Mouse (Mus musculus) intestine, embryonic 14.5 days (tissue): ENCODE data around the gene Ubash3a. TPM values are rescaled to one million over a fixed set of nuclear protein-coding genes. Genes with fewer than 3 reads are reported as not detected.
"Not testable (repeated sequence)": the region's sequence is repeated elsewhere in the genome, so short reads cannot be mapped to it uniquely, and the experiment has no call there.

Experiments used
- ATAC-seq: fragments of 200-750 bp; cut with Nextera tagmentation; replicated peaks from 2 replicates; pipeline ENCODE4 v1.8.0; 2017; ENCODE audit warnings: low read depth, moderate number of reproducible peaks, moderate TSS enrichment, moderate library complexity; ENCODE audit not compliant: low FRiP score, low TSS enrichment
- DNase-seq: peaks from one replicate; pipeline ENCODE4 v3.0.0-alpha.2; 2018; ENCODE audit warnings: low spot score
- H3K27ac ChIP-seq: fragments of 300-500 bp; sonication (generic); 2 replicates; pipeline ENCODE4 v1.5.1; 2014; ENCODE audit warnings: low read depth, mild to moderate bottlenecking, control low read depth
- H3K27me3 ChIP-seq: fragments of 300-500 bp; sonication (generic); replicated peaks from 2 replicates; pipeline ENCODE4 v1.6.1; 2014; ENCODE audit warnings: low read length, control low read depth; ENCODE audit not compliant: control insufficient read depth, insufficient read depth
- H3K36me3 ChIP-seq: fragments of 300-500 bp; sonication (generic); 2 replicates; pipeline ENCODE4 v1.6.1; 2014; ENCODE audit warnings: low read length, control low read depth; ENCODE audit not compliant: control insufficient read depth, insufficient read depth
- H3K4me1 ChIP-seq: fragments of 300-500 bp; sonication (generic); replicated peaks from 2 replicates; pipeline ENCODE4 v1.6.1; 2014; ENCODE audit warnings: low read length, control low read depth, mixed read lengths; ENCODE audit not compliant: control insufficient read depth, insufficient read depth
- H3K4me2 ChIP-seq: fragments of 300-500 bp; sonication (generic); 2 replicates; pipeline ENCODE4 v1.6.1; 2014; ENCODE audit warnings: low read length
- H3K4me3 ChIP-seq: fragments of 300-500 bp; sonication (generic); 2 replicates; pipeline ENCODE4 v1.5.1; 2014; ENCODE audit warnings: low read depth, low read length, control low read depth, mixed read lengths
- H3K9ac ChIP-seq: fragments of 300-500 bp; sonication (generic); 2 replicates; pipeline ENCODE4 v1.6.1; 2014; ENCODE audit warnings: mild to moderate bottlenecking, low read length
- H3K9me3 ChIP-seq: fragments of 300-500 bp; sonication (generic); 2 replicates; pipeline ENCODE4 v1.6.1; 2016; ENCODE audit warnings: low read length, control low read depth; ENCODE audit not compliant: control insufficient read depth
- WGBS: fragments of 180-500 bp; shearing (Covaris S2); extraction: QIAGEN DNeasy Blood & Tissue Kit; methylation state at CpG from one replicate; pipeline ENCODE4 v1.1.7; 2014; 5-methylcytosine and 5-hydroxymethylcytosine counted together
- polyA plus RNA-seq: library from polyadenylated mRNA; unstranded; fragments of >200 nt; fragmentation: Nextera tagmentation; extraction: Ambion mirVana; gene quantifications from 2 replicates; pipeline ENCODE4 v1.2.1, GENCODE M21; 2014

Gene Ubash3a
- polyA plus RNA-seq, 1 experiment from 2014 or later: 0.14 TPM

GRCm38 (mm10) chr17:31267138-31267537 lies 59.5 kb downstream of the Ubash3a start:
- 72% methylated on average over 4 of the region's 4 CpGs for WGBS
- no peaks in the 10 kb centered on the region for H3K36me3 ChIP-seq
- no peak overlapping the region for H3K27ac ChIP-seq
- ATAC-seq (no peak), DNase-seq (no peak)
- no peak overlapping the region for H3K4me2 ChIP-seq
- H3K4me1 ChIP-seq: no peaks in the 10 kb centered on the region
- no peak overlapping the region for H3K9ac ChIP-seq
- no peak overlapping the region for H3K4me3 ChIP-seq
- H3K9me3 ChIP-seq: no peaks in the 10 kb centered on the region
- H3K27me3 ChIP-seq: no peaks in the 10 kb centered on the region

- no peak for ATAC-seq
- Histone ChIP-seq H3K4me2 (no peak overlapping the region), H3K4me1 (no peaks in the 10 kb centered on the region), H3K27ac (no peak overlapping the region), H3K27me3 (no peaks in the 10 kb centered on the region), H3K4me3 (no peak overlapping the region), H3K9ac (no peak overlapping the region), H3K9me3 (no peaks in the 10 kb centered on the region), H3K36me3 (no peaks in the 10 kb centered on the region)
- DNase-seq: no peak
- 77% methylated on average over 6 of the region's 6 CpGs for WGBS
These were observed 59.9 kb downstream of the Ubash3a start for GRCm38 (mm10) chr17:31267603-31268002.

- Histone ChIP-seq H3K27me3 (no peaks in the 10 kb centered on the region), H3K4me1 (no peaks in the 10 kb centered on the region), H3K4me2 (no peak overlapping the region), H3K4me3 (no peak overlapping the region), H3K9ac (no peak overlapping the region), H3K27ac (no peak overlapping the region), H3K36me3 (no peaks in the 10 kb centered on the region), H3K9me3 (no peaks in the 10 kb centered on the region)
- ATAC-seq (no peak), DNase-seq (no peak)
- 73% methylated on average over 1 of the region's 1 CpGs for whole genome bisulfite sequencing
These were observed 60.3 kb downstream of the Ubash3a start for GRCm38 (mm10) chr17:31268016-31268415.

GRCm38 (mm10) chr17:31269761-31270160 lies 62.1 kb downstream of the Ubash3a start:
- H3K4me3 ChIP-seq: no peak overlapping the region
- H3K27me3 ChIP-seq: no peaks in the 10 kb centered on the region
- H3K36me3 ChIP-seq: no peaks in the 10 kb centered on the region
- no peak for ATAC-seq
- H3K9ac ChIP-seq: no peak overlapping the region
- H3K4me1 ChIP-seq: no peaks in the 10 kb centered on the region
- no peak overlapping the region for H3K4me2 ChIP-seq
- 79% methylated on average over 2 of the region's 2 CpGs for WGBS
- no peaks in the 10 kb centered on the region for H3K9me3 ChIP-seq
- no peak overlapping the region for H3K27ac ChIP-seq
- no peak for DNase-seq

GRCm38 (mm10) chr17:31270246-31270645 lies 62.6 kb downstream of the Ubash3a start:
- no peak overlapping the region for H3K9ac ChIP-seq
- no peaks in the 10 kb centered on the region for H3K9me3 ChIP-seq
- H3K27ac ChIP-seq: no peak overlapping the region
- WGBS: 77% methylated on average over 4 of the region's 4 CpGs
- ATAC-seq (no peak), DNase-seq (no peak)
- H3K4me2 ChIP-seq: no peak overlapping the region
- no peaks in the 10 kb centered on the region for H3K4me1 ChIP-seq
- no peak overlapping the region for H3K4me3 ChIP-seq
- H3K27me3 ChIP-seq: no peaks in the 10 kb centered on the region
- no peaks in the 10 kb centered on the region for H3K36me3 ChIP-seq

- not testable (repeated sequence) for H3K4me2 ChIP-seq, H3K27me3 ChIP-seq, H3K9me3 ChIP-seq, H3K9ac ChIP-seq, H3K4me1 ChIP-seq, DNase-seq, H3K36me3 ChIP-seq, H3K27ac ChIP-seq, ATAC-seq, H3K4me3 ChIP-seq
- 72% methylated on average over 8 of the region's 8 CpGs for WGBS
These were observed 63.1 kb downstream of the Ubash3a start for GRCm38 (mm10) chr17:31270736-31271135.

GRCm38 (mm10) chr17:31271136-31271851 lies 63.6 kb downstream of the Ubash3a start:
- ATAC-seq (no peak), DNase-seq (no peak)
- H3K4me3 ChIP-seq: no peak overlapping the region
- H3K9ac ChIP-seq: no peak overlapping the region
- no peaks in the 10 kb centered on the region for H3K27me3 ChIP-seq
- no peaks in the 10 kb centered on the region for H3K36me3 ChIP-seq
- H3K4me2 ChIP-seq: no peak overlapping the region
- WGBS: 42% methylated on average over 7 of the region's 7 CpGs
- H3K27ac ChIP-seq: no peak overlapping the region
- no peaks in the 10 kb centered on the region for H3K9me3 ChIP-seq
- H3K4me1 ChIP-seq: no peaks in the 10 kb centered on the region

- Histone ChIP-seq H3K27ac (no peak overlapping the region), H3K27me3 (no peaks in the 10 kb centered on the region), H3K9me3 (no peaks in the 10 kb centered on the region), H3K4me2 (no peak overlapping the region), H3K4me1 (no peaks in the 10 kb centered on the region; the same call in 1 of the 2 replicates), H3K36me3 (no peaks in the 10 kb centered on the region), H3K9ac (no peak overlapping the region), H3K4me3 (no peak overlapping the region)
- WGBS: 84% methylated on average over 9 of the region's 9 CpGs
- no peak for ATAC-seq
- no peak for DNase-seq
These were observed 64.9 kb downstream of the Ubash3a start for GRCm38 (mm10) chr17:31272416-31273165.
